Mouse (Mus musculus) frontal cortex, postnatal 36 days (tissue): ENCODE results near the gene Prickle1.

Experiments used
- DNase-seq, 2 experiments: peaks; one replicate each; pipeline ENCODE4 v3.0.0; 2022; ENCODE audit warnings: low spot score in 2 of 2

The Prickle1 gene

GRCm38 (mm10) chr15:93595746-93596145 lies at the start of gene Prickle1:
Prickle1 (minus strand) TSS chr15:93595891.
- peak; percentile 85 to 87 for DNase-seq

- no peak for DNase-seq
Measured at GRCm38 (mm10) chr15:93640221-93640620, 44.5 kb upstream of the Prickle1 start.

- DNase-seq = no peak
Measured at GRCm38 (mm10) chr15:93636976-93637375, 41.3 kb upstream of the Prickle1 start.

GRCm38 (mm10) chr15:93635603-93636002 lies 39.9 kb upstream of the Prickle1 start:
- no peak for DNase-seq

GRCm38 (mm10) chr15:93634536-93634935 lies 38.8 kb upstream of the Prickle1 start:
- no peak for DNase-seq

GRCm38 (mm10) chr15:93630001-93630541 lies 34.4 kb upstream of the Prickle1 start:
- DNase-seq = no peak

GRCm38 (mm10) chr15:93629201-93629600 lies 33.5 kb upstream of the Prickle1 start:
- no peak for DNase-seq

- DNase-seq = no peak
Measured at GRCm38 (mm10) chr15:93627836-93628797, 32.4 kb upstream of the Prickle1 start.

- no peak for DNase-seq
Measured at GRCm38 (mm10) chr15:93619551-93619950, 23.9 kb upstream of the Prickle1 start.

- no peak for DNase-seq
Measured at GRCm38 (mm10) chr15:93618442-93619150, 22.9 kb upstream of the Prickle1 start.

GRCm38 (mm10) chr15:93616277-93616676 lies 20.6 kb upstream of the Prickle1 start:
- no peak for DNase-seq

- DNase-seq = no peak
Measured at GRCm38 (mm10) chr15:93615031-93615430, 19.3 kb upstream of the Prickle1 start.

- DNase-seq = no peak
Measured at GRCm38 (mm10) chr15:93613606-93614005, 17.9 kb upstream of the Prickle1 start.

GRCm38 (mm10) chr15:93611536-93612300 lies 16.0 kb upstream of the Prickle1 start:
- no peak for DNase-seq

- no peak for DNase-seq
Measured at GRCm38 (mm10) chr15:93610721-93611201, 15.1 kb upstream of the Prickle1 start.

- peak; percentile 80 for DNase-seq
Measured at GRCm38 (mm10) chr15:93610288-93610687, 14.6 kb upstream of the Prickle1 start.

- DNase-seq = no peak
Measured at GRCm38 (mm10) chr15:93602850-93603249, 7.2 kb upstream of the Prickle1 start.

GRCm38 (mm10) chr15:93601461-93602015 lies 5.8 kb upstream of the Prickle1 start:
- no peak for DNase-seq

GRCm38 (mm10) chr15:93596991-93597390 lies 1.3 kb upstream of the Prickle1 start:
- DNase-seq = no peak

GRCm38 (mm10) chr15:93596285-93596684 lies 594 bp upstream of the Prickle1 start:
- peak; percentile 78 to 81 for DNase-seq
